ENCODE assay signal across 8 mouse cellular contexts in genomic region chr1:96871528-96872360, GRCm38 (mm10). TPM values are rescaled to one million over a fixed set of nuclear protein-coding genes. Genes with fewer than 3 reads are reported as not detected.
DNase-seq lines count a peak whose midpoint lies in the region; ATAC-seq lines count a peak whose summit lies in the region.

TSS of gene Slco4c1 (minus strand) at chr1:96872171.

- peak within 1 kb of the TSS; percentile 91 for H3K4me2 ChIP-seq in heart, embryonic 12.5 days
- peak within 1 kb of the TSS; percentile 88 for H3K4me2 ChIP-seq in kidney, embryonic 16.5 days (replicated peaks; ENCODE audit: low read depth, low read length)
- H3K4me2 ChIP-seq in midbrain, embryonic 15.5 days, result peak within 1 kb of the TSS; percentile 88

- H3K36me3 ChIP-seq in heart, embryonic 12.5 days, result no peaks in the 10 kb centered on the region
- H3K36me3 ChIP-seq in kidney, embryonic 16.5 days (ENCODE audit: insufficient read depth, low read length), result no peaks in the 10 kb centered on the region
- H3K36me3 ChIP-seq in midbrain, embryonic 15.5 days (replicated peaks), result no peaks in the 10 kb centered on the region

- peak within 1 kb of the TSS; percentile 53 for H3K4me3 ChIP-seq in heart, embryonic 12.5 days
- peak within 1 kb of the TSS; percentile 59 for H3K4me3 ChIP-seq in kidney, embryonic 16.5 days (ENCODE audit: low read length)
- H3K4me3 ChIP-seq in midbrain, embryonic 15.5 days, result peak within 1 kb of the TSS; percentile 69

- WGBS in heart, embryonic 12.5 days, result 2% methylated on average over 39 of the region's 40 CpGs
- under 1% methylated on average over 40 of the region's 40 CpGs for WGBS in kidney, embryonic 16.5 days
- WGBS in midbrain, embryonic 15.5 days, result 1% methylated on average over 40 of the region's 40 CpGs

- no peak within 1 kb of the TSS for H3K27ac ChIP-seq in heart, embryonic 12.5 days (ENCODE audit: poor library complexity, severe bottlenecking)
- no peak within 1 kb of the TSS for H3K27ac ChIP-seq in kidney, embryonic 16.5 days (ENCODE audit: low read length)
- H3K27ac ChIP-seq in midbrain, embryonic 15.5 days, result peak within 1 kb of the TSS; percentile 1; the same call in 1 of the 2 replicates

- H3K9ac ChIP-seq in heart, embryonic 12.5 days, result peak within 1 kb of the TSS; percentile 37; the same call in 1 of the 2 replicates
- peak within 1 kb of the TSS; percentile 57 for H3K9ac ChIP-seq in kidney, embryonic 16.5 days (replicated peaks; ENCODE audit: low read length)
- peak within 1 kb of the TSS; percentile 56 for H3K9ac ChIP-seq in midbrain, embryonic 15.5 days

- peak; percentile 69 for ATAC-seq in heart, embryonic 12.5 days (ENCODE audit: insufficient number of reproducible peaks, low FRiP score)
- ATAC-seq in kidney, embryonic 16.5 days (ENCODE audit: low FRiP score, low TSS enrichment), result peak; percentile 95
- ATAC-seq in midbrain, embryonic 15.5 days (replicated peaks), result peak; percentile 95

- intact Hi-C loops in heart, postnatal 36 days (cut with DNase I), result no loop called here

- peaks cover 6% of the 10 kb centered on the region; the same call in 1 of the 2 replicates for H3K4me1 ChIP-seq in heart, embryonic 12.5 days (replicated peaks)
- peaks cover 6% of the 10 kb centered on the region; the same call in 1 of the 2 replicates for H3K4me1 ChIP-seq in kidney, embryonic 16.5 days (ENCODE audit: insufficient read depth, low read length)
- peaks cover 7% of the 10 kb centered on the region; the same call in 1 of the 2 replicates for H3K4me1 ChIP-seq in midbrain, embryonic 15.5 days

- H3K27me3 ChIP-seq in heart, embryonic 12.5 days (replicated peaks), result peaks cover 11% of the 10 kb centered on the region
- H3K27me3 ChIP-seq in kidney, embryonic 16.5 days (ENCODE audit: insufficient read depth, low read length), result no peaks in the 10 kb centered on the region
- H3K27me3 ChIP-seq in midbrain, embryonic 15.5 days (replicated peaks), result no peaks in the 10 kb centered on the region

- no peak for DNase-seq in heart, postnatal 36 days
- DNase-seq in cerebellum, postnatal 10 days, result peak; percentile 72 to 74
- peak; percentile 16 to 33 for DNase-seq in frontal cortex, postnatal 14 days (ENCODE audit: low spot score in 2 of 2)
- peak; percentile 57 for DNase-seq in liver
- DNase-seq in testis, postnatal 10 days (ENCODE audit: low spot score), result peak; percentile 37

- no peaks in the 10 kb centered on the region for H3K9me3 ChIP-seq in heart, embryonic 12.5 days (replicated peaks)
- no peaks in the 10 kb centered on the region for H3K9me3 ChIP-seq in kidney, embryonic 16.5 days (ENCODE audit: low read length)
- no peaks in the 10 kb centered on the region for H3K9me3 ChIP-seq in midbrain, embryonic 15.5 days

RNA-seq across cellular contexts. Expression of gene Slco4c1, which starts in this region (rescaled TPM):
- 0.04 TPM in 1 of 2 replicates, not detected in the other for polyA plus RNA-seq in heart, embryonic 12.5 days (2016; fragmentation: Nextera tagmentation; extraction: Ambion mirVana)
- not detected for total RNA-seq in heart, postnatal 36 days (2021)
- 7.5 and 7.7 TPM in 2 replicates for polyA plus RNA-seq in kidney, embryonic 16.5 days (2015; fragmentation: Nextera tagmentation; extraction: Ambion mirVana)
- polyA plus RNA-seq in midbrain, embryonic 15.5 days (2015; fragmentation: Nextera tagmentation; extraction: Ambion mirVana), result 1.2 and 1.3 TPM in 2 replicates

Comparison
In these comparisons a context has a peak if more than half of its experiments do, and no peak if none do; other contexts are left out.
1. Peak in ATAC-seq, H3K4me3 ChIP-seq, H3K9ac ChIP-seq and H3K4me2 ChIP-seq in heart, embryonic 12.5 days; RNA of the gene not detected or under 1 TPM.
2. DNase-seq: peak in cerebellum, postnatal 10 days (2 of 2), frontal cortex, postnatal 14 days (2 of 2), liver (single experiment) and testis, postnatal 10 days (single experiment); none in heart, postnatal 36 days (0 of 2).
3. Peak in every context shown above with its lines, with median percentiles within 50 percentile points of each other: ATAC-seq, H3K4me2 ChIP-seq, H3K4me3 ChIP-seq and H3K9ac ChIP-seq.